Mouse (Mus musculus): ENCODE data around the gene Lhfp.

DNA sequence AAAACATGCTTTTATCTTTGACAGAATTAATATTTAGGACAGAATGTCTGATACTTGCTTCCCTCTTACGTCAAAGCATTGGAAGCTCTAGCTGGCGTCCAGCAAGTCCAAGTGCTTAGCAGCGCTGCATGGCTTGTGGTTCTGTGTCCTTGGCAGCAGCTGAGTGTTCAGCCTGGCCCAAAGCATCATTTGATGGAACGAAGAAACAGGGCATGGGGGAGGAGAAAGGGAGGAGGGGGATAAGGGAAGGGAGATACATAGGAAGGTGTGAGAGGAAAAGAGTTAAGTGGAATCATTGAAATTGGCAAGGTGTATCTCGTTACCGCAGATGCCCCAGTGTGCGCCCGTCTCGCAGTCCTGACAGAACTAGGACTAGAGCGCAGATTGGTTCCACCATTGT is 124.0 kb downstream of the Lhfp start:
- no peak for TF ChIP-seq CTCF (IDR thresholded peaks at IDR 0.05; ENCODE audit: control insufficient read depth, insufficient read depth, insufficient replicate concordance, low read depth, low read length)
- TF ChIP-seq POLR2A (IDR thresholded peaks at IDR 0.05; ENCODE audit: control insufficient read depth, low read depth, low read length) = no peak

All from testis, adult 2 months (tissue).